Mouse (Mus musculus) liver, embryonic 13.5 days (tissue): Measurements from ENCODE around the gene Cops2. TPM values are rescaled to one million over a fixed set of nuclear protein-coding genes. Genes with fewer than 3 reads are reported as not detected.

Experiments
- ATAC-seq: fragments of 200-750 bp; cut with Nextera tagmentation; 2 replicates; pipeline ENCODE4 v1.8.0; 2017; ENCODE audit warnings: low read depth, mild to moderate bottlenecking, moderate number of reproducible peaks, moderate library complexity
- DNase-seq: peaks from one replicate; pipeline ENCODE4 v3.0.0; 2022
- H3K27ac ChIP-seq: fragments of 300-500 bp; sonication (generic); 2 replicates; pipeline ENCODE4 v1.5.1; 2015; ENCODE audit warnings: moderate library complexity, mild to moderate bottlenecking, inconsistent platforms
- H3K27me3 ChIP-seq: fragments of 300-500 bp; sonication (generic); 2 replicates; pipeline ENCODE4 v1.6.1; 2015; ENCODE audit warnings: mild to moderate bottlenecking, inconsistent platforms
- H3K36me3 ChIP-seq: fragments of 300-500 bp; sonication (generic); 2 replicates; pipeline ENCODE4 v1.6.1; 2015; ENCODE audit warnings: mild to moderate bottlenecking, inconsistent platforms
- H3K4me1 ChIP-seq: fragments of 300-500 bp; sonication (generic); replicated peaks from 2 replicates; pipeline ENCODE4 v1.6.1; 2015; ENCODE audit warnings: inconsistent platforms
- H3K4me2 ChIP-seq: fragments of 300-500 bp; sonication (generic); 2 replicates; pipeline ENCODE4 v1.6.1; 2015; ENCODE audit warnings: inconsistent platforms, mild to moderate bottlenecking, moderate library complexity
- H3K4me3 ChIP-seq: fragments of 300-500 bp; sonication (generic); replicated peaks from 2 replicates; pipeline ENCODE4 v1.5.1; 2015; ENCODE audit warnings: mild to moderate bottlenecking, inconsistent platforms
- H3K9ac ChIP-seq: fragments of 300-500 bp; sonication (generic); 2 replicates; pipeline ENCODE4 v1.6.1; 2015; ENCODE audit warnings: mild to moderate bottlenecking, inconsistent platforms
- H3K9me3 ChIP-seq: fragments of 300-500 bp; sonication (generic); replicated peaks from 2 replicates; pipeline ENCODE4 v1.6.1; 2016; ENCODE audit warnings: inconsistent platforms
- WGBS: fragments of 180-500 bp; shearing (Covaris S2); methylation state at CpG from one replicate; pipeline ENCODE4 v1.1.7; 2015; ENCODE audit not compliant: insufficient replicate concordance; 5-methylcytosine and 5-hydroxymethylcytosine counted together
- polyA plus RNA-seq: library from polyadenylated mRNA; unstranded; fragments of >200 nt; fragmentation: Nextera tagmentation; extraction: Ambion mirVana; gene quantifications from 2 replicates; pipeline ENCODE4 v1.2.1, GENCODE M21; 2015

The Cops2 gene
- polyA plus RNA-seq, 1 experiment from 2014 or later = 52.7 TPM

DNA sequence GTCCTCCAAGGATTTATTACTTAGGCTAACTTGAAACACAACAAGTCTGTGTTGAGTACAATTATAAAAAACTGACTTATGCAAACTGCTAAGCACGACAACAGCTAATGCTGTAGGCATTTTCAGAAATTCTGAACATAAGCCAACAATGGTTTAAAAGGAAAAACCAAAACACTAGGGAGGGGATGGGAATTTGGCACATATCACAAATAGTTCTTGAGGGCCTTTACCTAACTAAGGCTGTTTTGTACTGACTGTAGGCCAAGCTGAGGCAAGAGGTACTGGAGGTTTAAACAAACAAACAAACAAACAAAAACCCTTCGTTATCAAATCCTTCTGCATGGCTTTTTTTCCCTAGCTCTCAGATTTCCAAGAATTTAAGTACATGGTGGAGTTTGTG lies 77.9 kb downstream of the Cops2 start:
- H3K4me3 ChIP-seq = peak overlapping the region; percentile 92; the same call in 1 of the 2 replicates
- H3K4me2 ChIP-seq = peak overlapping the region; percentile 78
- H3K4me1 ChIP-seq = peaks cover 26% of the 10 kb centered on the region
- 0 out of 2 replicates have a peak, but pooled peaks cover 3% of the 10 kb centered on the region for H3K36me3 ChIP-seq
- peak overlapping the region; percentile 94; the same call in 1 of the 2 replicates for H3K9ac ChIP-seq
- ATAC-seq (no peak), DNase-seq (no peak)
- H3K27me3 ChIP-seq = 0 out of 2 replicates have a peak, but pooled peaks cover 6% of the 10 kb centered on the region
- H3K27ac ChIP-seq = no peak overlapping the region
- WGBS = 61% methylated on average over 2 of the region's 2 CpGs
- H3K9me3 ChIP-seq = no peaks in the 10 kb centered on the region

Other genes starting within 250 kb of the Cops2 start
- 4.1 and 5.1 TPM in 2 replicates for gene Cep152, start 234.0 kb downstream of the Cops2 start, polyA plus RNA-seq
- gene Eid1, start 186.0 kb downstream of the Cops2 start, polyA plus RNA-seq = 36.8 and 41.1 TPM in 2 replicates
- gene Shc4, start 135.0 kb downstream of the Cops2 start, polyA plus RNA-seq = 0.73 and 1.0 TPM in 2 replicates
- gene Secisbp2l, start 76.3 kb downstream of the Cops2 start, polyA plus RNA-seq = 4.0 and 5.8 TPM in 2 replicates
- 11.2 and 12.6 TPM in 2 replicates for gene Galk2, start within 50 bp of the Cops2 start, polyA plus RNA-seq
- gene Fgf7, start 175.5 kb upstream of the Cops2 start, polyA plus RNA-seq = 0.10 and 0.14 TPM in 2 replicates